Mouse (Mus musculus) lung, embryonic 16.5 days (tissue): Measurements from ENCODE around the gene Dnaic1. TPM values are rescaled to one million over a fixed set of nuclear protein-coding genes. Genes with fewer than 3 reads are reported as not detected.

Experiments
- ATAC-seq: fragments of 200-750 bp; cut with Nextera tagmentation; 2 replicates; pipeline ENCODE4 v1.8.0; 2017; ENCODE audit warnings: low read depth, mild to moderate bottlenecking, moderate library complexity
- H3K27ac ChIP-seq: fragments of 300-500 bp; sonication (generic); 2 replicates; pipeline ENCODE4 v1.5.1; 2014; ENCODE audit warnings: mild to moderate bottlenecking, control low read depth, low read length
- H3K27me3 ChIP-seq: fragments of 300-500 bp; sonication (generic); 2 replicates; pipeline ENCODE4 v1.6.1; 2014; ENCODE audit warnings: low read depth, low read length, mixed read lengths; ENCODE audit not compliant: control insufficient read depth, insufficient read depth
- H3K36me3 ChIP-seq: fragments of 300-500 bp; sonication (generic); 2 replicates; pipeline ENCODE4 v1.6.1; 2014; ENCODE audit warnings: low read length; ENCODE audit not compliant: control insufficient read depth, insufficient read depth
- H3K4me1 ChIP-seq: fragments of 300-500 bp; sonication (generic); replicated peaks from 2 replicates; pipeline ENCODE4 v1.6.1; 2014; ENCODE audit warnings: low read length, mixed read lengths; ENCODE audit not compliant: control insufficient read depth, insufficient read depth
- H3K4me2 ChIP-seq: fragments of 300-500 bp; sonication (generic); 2 replicates; pipeline ENCODE4 v1.6.1; 2014; ENCODE audit warnings: low read depth, low read length, control low read depth
- H3K4me3 ChIP-seq: fragments of 300-500 bp; sonication (generic); 2 replicates; pipeline ENCODE4 v1.5.1; 2014; ENCODE audit warnings: mild to moderate bottlenecking, low read length, control low read depth
- H3K9ac ChIP-seq: fragments of 300-500 bp; sonication (generic); 2 replicates; pipeline ENCODE4 v1.6.1; 2014; ENCODE audit warnings: low read length, control low read depth
- H3K9me3 ChIP-seq: fragments of 300-500 bp; sonication (generic); 2 replicates; pipeline ENCODE4 v1.6.1; 2016; ENCODE audit warnings: low read length; ENCODE audit not compliant: control insufficient read depth
- WGBS: fragments of 180-500 bp; shearing (Covaris S2); extraction: QIAGEN DNeasy Blood & Tissue Kit; methylation state at CpG from one replicate; pipeline ENCODE4 v1.1.7; 2014; 5-methylcytosine and 5-hydroxymethylcytosine counted together
- polyA plus RNA-seq: library from polyadenylated mRNA; unstranded; fragments of >200 nt; fragmentation: Nextera tagmentation; extraction: Ambion mirVana; gene quantifications from 2 replicates; pipeline ENCODE4 v1.2.1, GENCODE M21; 2015

Gene Dnaic1
- polyA plus RNA-seq, 1 experiment from 2014 or later, result 2.9 TPM

DNA sequence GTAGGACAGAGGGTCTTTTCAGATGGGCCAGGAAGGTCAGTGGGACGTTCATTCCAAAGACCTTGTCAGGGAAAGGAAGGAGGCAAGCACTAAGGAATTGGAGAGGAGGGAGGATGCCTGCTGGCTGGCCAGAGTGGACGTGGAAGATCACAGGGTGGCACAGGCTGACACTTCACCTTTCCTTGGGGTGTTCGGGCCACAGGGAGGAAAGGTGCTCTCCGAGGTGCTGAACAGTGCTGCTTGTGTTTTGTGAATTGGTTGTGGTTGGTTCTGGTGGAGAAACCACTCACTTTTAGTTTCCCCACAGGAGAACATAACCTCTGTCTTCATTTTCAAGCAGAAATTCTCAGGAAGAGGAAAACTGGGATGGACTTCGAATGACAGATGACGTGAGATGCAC, 37.2 kb upstream of the Dnaic1 start:
- H3K36me3 ChIP-seq, result no peaks in the 10 kb centered on the region
- no peak for ATAC-seq

DNA sequence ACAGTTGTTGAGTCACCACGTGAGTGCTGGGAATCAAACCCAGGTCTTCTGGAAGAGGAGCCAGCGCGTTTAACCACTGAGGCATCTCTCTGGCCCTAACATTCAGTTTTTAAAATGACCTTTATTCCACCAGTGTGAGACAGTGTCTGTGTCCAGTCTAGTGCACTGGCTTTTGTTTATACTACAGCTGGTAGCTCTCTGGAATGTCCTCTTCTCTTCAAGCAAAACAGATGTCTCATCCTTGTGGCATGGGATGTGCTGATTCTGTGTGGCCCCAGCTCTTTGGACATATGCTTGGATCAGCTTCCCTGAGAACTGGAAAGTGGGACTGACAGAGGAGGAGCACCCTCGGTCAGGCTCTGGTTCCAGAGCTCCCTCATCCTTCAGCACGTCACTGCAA, 34.7 kb upstream of the Dnaic1 start:
- ATAC-seq, result no peak
- Histone ChIP-seq H3K27ac (no peak overlapping the region), H3K27me3 (no peaks in the 10 kb centered on the region), H3K4me2 (no peak overlapping the region), H3K9me3 (no peaks in the 10 kb centered on the region), H3K4me3 (no peak overlapping the region), H3K36me3 (no peaks in the 10 kb centered on the region), H3K9ac (no peak overlapping the region), H3K4me1 (no peaks in the 10 kb centered on the region)
- 62% methylated on average over 5 of the region's 5 CpGs for WGBS

More for the DNA sequence above, 37.2 kb upstream of the Dnaic1 start:
- no peak overlapping the region for H3K4me3 ChIP-seq
- H3K27ac ChIP-seq, result no peak overlapping the region
- H3K4me2 ChIP-seq, result no peak overlapping the region
- no peaks in the 10 kb centered on the region for H3K9me3 ChIP-seq
- 16% methylated on average over 6 of the region's 6 CpGs for WGBS
- H3K4me1 ChIP-seq, result 0 out of 2 replicates have a peak, but pooled peaks cover 2% of the 10 kb centered on the region
- H3K27me3 ChIP-seq, result no peaks in the 10 kb centered on the region
- no peak overlapping the region for H3K9ac ChIP-seq

DNA sequence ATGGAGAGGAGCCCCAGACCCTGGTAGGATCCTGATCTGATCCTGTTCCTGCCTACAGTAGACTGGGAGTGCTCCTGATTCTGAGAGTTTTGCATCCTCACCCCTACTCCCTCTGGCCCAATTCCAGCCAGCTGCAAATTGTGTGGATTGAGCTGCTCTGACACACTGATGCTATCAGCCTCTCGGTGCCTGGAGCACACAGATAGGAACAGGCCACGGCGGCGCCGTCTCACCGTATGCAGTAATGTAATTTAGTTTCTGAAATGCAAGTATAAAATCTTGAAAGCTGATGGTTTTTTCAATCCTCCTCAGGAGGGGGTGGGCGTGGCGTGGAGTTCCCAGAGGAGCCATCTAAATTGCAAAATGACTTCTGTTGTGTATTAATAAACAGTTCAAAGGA, 27.4 kb upstream of the Dnaic1 start:
- ATAC-seq, result no peak
- Histone ChIP-seq H3K27ac (no peak overlapping the region), H3K4me2 (no peak overlapping the region), H3K9me3 (no peaks in the 10 kb centered on the region), H3K9ac (no peak overlapping the region), H3K4me3 (no peak overlapping the region), H3K27me3 (no peaks in the 10 kb centered on the region), H3K36me3 (no peaks in the 10 kb centered on the region), H3K4me1 (no peaks in the 10 kb centered on the region)
- WGBS, result 72% methylated on average over 8 of the region's 8 CpGs

DNA sequence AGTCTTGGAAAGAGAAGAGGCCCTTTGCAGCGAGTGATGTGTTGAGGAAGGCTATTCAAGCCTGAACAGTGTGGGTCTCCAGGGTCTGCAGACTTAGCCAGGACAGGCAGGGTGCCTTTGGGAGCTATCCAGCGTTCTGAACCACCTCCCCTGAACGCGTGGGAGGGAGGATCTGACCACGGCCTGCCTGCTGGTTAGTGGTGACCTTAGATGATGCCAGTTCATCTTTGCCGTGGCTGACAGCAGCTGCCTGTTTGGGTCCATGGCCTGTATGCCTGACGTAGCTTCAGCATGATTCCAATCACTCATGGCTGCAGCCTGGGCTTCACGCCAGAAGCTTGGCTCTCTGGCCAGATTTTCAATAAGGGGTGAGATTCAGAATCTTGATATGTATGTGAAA, 23.6 kb upstream of the Dnaic1 start:
- no peak for ATAC-seq
- no peak overlapping the region for H3K4me2 ChIP-seq
- 16% methylated on average over 8 of the region's 8 CpGs for WGBS

GRCm38 (mm10) chr4:41547086-41547485, 22.5 kb upstream of the Dnaic1 start:
- ATAC-seq, result no peak
- no peaks in the 10 kb centered on the region for H3K9me3 ChIP-seq
- 85% methylated on average over 1 of the region's 1 CpGs for WGBS
- H3K27ac ChIP-seq, result no peak overlapping the region
- no peaks in the 10 kb centered on the region for H3K4me1 ChIP-seq
- H3K4me3 ChIP-seq, result no peak overlapping the region
- H3K4me2 ChIP-seq, result no peak overlapping the region
- no peaks in the 10 kb centered on the region for H3K27me3 ChIP-seq
- no peak overlapping the region for H3K9ac ChIP-seq
- H3K36me3 ChIP-seq, result no peaks in the 10 kb centered on the region

More for the DNA sequence above, 23.6 kb upstream of the Dnaic1 start:
- H3K9ac ChIP-seq, result no peak overlapping the region
- no peak overlapping the region for H3K27ac ChIP-seq
- H3K27me3 ChIP-seq, result no peaks in the 10 kb centered on the region
- no peak overlapping the region for H3K4me3 ChIP-seq
- no peaks in the 10 kb centered on the region for H3K36me3 ChIP-seq
- H3K9me3 ChIP-seq, result no peaks in the 10 kb centered on the region
- H3K4me1 ChIP-seq, result no peaks in the 10 kb centered on the region

DNA sequence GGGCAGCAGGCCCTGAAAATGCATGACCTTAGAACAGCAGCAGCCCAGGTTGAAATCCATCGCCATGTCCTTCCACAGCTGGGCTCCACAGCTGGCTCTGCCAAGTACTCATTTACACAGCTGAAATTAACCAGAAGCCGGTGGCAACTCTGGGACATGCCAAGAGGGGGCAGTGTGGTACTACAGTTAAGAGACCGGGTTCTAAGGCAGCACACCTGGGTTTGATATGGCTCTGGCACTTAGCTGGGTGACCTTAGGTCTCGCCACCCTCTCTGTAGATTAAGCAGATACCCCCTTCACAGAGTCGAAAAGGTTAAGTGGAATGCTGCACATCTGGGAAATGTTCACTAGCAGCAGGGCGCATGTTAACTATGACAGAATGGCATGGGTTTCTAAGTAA, 17.0 kb upstream of the Dnaic1 start:
- ATAC-seq, result no peak
- Histone ChIP-seq H3K9ac (no peak overlapping the region), H3K4me3 (no peak overlapping the region), H3K4me2 (no peak overlapping the region), H3K27me3 (no peaks in the 10 kb centered on the region), H3K27ac (no peak overlapping the region), H3K36me3 (no peaks in the 10 kb centered on the region), H3K4me1 (peaks cover 7% of the 10 kb centered on the region), H3K9me3 (no peaks in the 10 kb centered on the region)
- 28% methylated on average over 6 of the region's 6 CpGs for WGBS

DNA sequence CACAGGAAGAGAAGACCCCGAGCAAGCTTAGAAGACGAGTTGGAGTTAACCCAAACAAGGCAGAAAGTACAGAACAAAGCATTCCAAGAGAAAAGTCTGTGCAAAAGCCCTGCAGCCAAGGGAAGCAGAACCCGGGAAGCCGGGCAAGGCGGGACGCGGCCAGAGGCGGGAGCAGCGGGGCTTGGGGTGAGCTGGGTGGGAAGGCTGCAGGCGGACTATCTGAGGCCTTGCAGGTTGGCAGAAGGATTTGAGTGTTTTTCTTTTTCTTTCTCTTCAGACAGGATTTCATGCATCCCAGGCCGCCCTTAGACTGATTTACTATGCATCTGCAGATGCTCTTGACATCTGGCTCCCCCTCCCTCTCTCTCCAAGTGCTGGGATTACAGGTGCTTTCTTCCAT, 16.5 kb upstream of the Dnaic1 start:
- Histone ChIP-seq H3K9me3 (no peaks in the 10 kb centered on the region), H3K9ac (no peak overlapping the region), H3K4me3 (no peak overlapping the region), H3K27me3 (no peaks in the 10 kb centered on the region), H3K36me3 (no peaks in the 10 kb centered on the region), H3K27ac (no peak overlapping the region), H3K4me1 (peaks cover 7% of the 10 kb centered on the region), H3K4me2 (no peak overlapping the region)
- WGBS, result 74% methylated on average over 11 of the region's 11 CpGs
- ATAC-seq, result no peak

DNA sequence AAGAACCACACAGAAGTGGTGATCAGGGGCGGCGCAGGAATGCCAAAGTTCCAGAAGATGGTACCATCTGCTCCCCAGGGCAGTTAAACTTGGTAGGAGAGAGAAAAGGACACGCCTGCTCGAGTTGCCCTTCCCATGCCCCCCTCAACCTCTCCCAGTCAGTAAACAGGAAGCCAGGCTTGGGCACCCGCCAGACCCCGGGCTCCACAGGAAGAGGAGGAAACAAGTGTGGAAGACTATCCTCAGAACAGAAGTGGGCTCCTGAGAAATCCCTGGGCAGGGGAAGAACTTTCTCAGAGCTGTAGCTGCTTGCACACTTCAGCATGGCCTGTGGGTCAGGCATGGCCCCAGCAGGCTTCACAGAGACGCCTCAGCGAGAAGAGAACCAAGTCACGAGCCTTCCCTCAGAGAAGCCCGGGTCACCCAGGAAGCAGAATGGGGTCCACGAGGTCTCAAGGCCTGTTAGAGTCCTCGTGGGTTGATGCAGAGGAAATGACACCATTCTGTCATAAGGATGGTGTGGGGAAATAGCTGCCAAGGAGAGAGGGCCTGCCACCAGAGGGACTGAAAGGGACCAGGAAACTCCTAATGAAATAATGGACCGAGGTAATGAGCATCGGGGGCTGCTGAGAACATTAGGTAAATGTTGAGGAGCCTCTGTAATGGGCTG, 14.4 kb upstream of the Dnaic1 start:
- Histone ChIP-seq H3K4me3 (no peak overlapping the region), H3K27ac (peak overlapping the region; percentile 87), H3K27me3 (no peaks in the 10 kb centered on the region), H3K4me2 (no peak overlapping the region), H3K9ac (no peak overlapping the region), H3K36me3 (no peaks in the 10 kb centered on the region), H3K4me1 (peaks cover 7% of the 10 kb centered on the region), H3K9me3 (no peaks in the 10 kb centered on the region)
- peak; percentile 83 for ATAC-seq
- 43% methylated on average over 14 of the region's 14 CpGs for WGBS

- Histone ChIP-seq H3K9ac (no peak overlapping the region), H3K36me3 (no peaks in the 10 kb centered on the region), H3K9me3 (no peaks in the 10 kb centered on the region), H3K27ac (no peak overlapping the region), H3K4me3 (no peak overlapping the region), H3K27me3 (no peaks in the 10 kb centered on the region), H3K4me1 (peaks cover 7% of the 10 kb centered on the region), H3K4me2 (no peak overlapping the region)
- 36% methylated on average over 5 of the region's 5 CpGs for WGBS
- no peak for ATAC-seq
Measured at GRCm38 (mm10) chr4:41556311-41556953, 13.1 kb upstream of the Dnaic1 start.
